Mouse (Mus musculus): ENCODE results near the gene Sox15.

Sox15 gene

GRCm38 (mm10) chr11:69703814-69704612 lies 48.9 kb downstream of the Sox15 start:
- no peak for DNase-seq

- no peak for DNase-seq
These were observed 49.5 kb downstream of the Sox15 start for GRCm38 (mm10) chr11:69704613-69705010.

All from kidney, postnatal 4 days (tissue).